Mouse (Mus musculus) neutrophil, adult 65 days (primary cell): ENCODE results near the gene Adamts17. TPM values are rescaled to one million over a fixed set of nuclear protein-coding genes. Genes with fewer than 3 reads are reported as not detected.

Source experiments
- total RNA-seq: library from RNA; stranded (reverse); gene quantifications from 2 replicates; pipeline ENCODE4 v1.2.4, GENCODE M21; 2023

Gene Adamts17
- total RNA-seq: not detected in 2 replicates

DNA sequence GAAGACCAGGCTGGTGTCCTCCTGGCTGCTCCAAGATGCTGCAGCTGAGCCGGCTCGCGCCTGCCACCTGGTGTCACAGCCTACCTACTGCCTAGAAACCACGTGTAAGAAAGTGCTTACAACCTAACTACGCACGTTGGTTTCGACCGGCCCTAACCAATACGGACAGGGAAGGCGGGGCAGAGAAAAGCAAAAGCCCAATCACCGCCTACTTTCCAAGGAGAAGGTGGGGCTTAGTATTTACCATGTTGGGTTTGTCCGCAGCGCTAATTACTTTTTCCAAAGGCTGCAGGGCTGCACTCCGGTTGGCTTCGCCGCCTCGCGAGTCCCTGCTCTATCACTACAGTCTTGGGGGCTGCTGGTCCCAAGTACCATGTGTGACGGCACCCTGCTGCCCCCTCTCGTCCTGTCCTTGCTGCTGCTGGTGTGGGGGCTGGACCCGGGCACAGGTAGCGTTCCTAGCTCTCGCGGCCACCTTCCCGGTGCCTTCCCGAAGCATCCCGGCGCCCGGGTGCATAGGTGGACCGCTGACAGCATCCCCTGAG, at the start of gene Adamts17:
Adamts17 (plus strand) TSS at position 273 of the 545 bp plus-strand sequence.

Other genes starting within 250 kb of the Adamts17 start
- gene Asb7, start 150.1 kb upstream of the Adamts17 start, total RNA-seq: 51.2 and 79.0 TPM in 2 replicates
- 19.8 and 22.4 TPM in 2 replicates for gene Lins1, start 149.8 kb upstream of the Adamts17 start, total RNA-seq
- 0.63 TPM in 1 of 2 replicates, not detected in the other for gene Cers3, start 96.2 kb upstream of the Adamts17 start, total RNA-seq